Mouse (Mus musculus): ENCODE data around the gene Olfr224. TPM values are rescaled to one million over a fixed set of nuclear protein-coding genes. Genes with fewer than 3 reads are reported as not detected.
A peak's percentile ranks its signal among the peaks of the same experiment; 100 is the strongest.
"Not testable (repeated sequence)": the region's sequence is repeated elsewhere in the genome, so short reads cannot be mapped to it uniquely, and the experiment has no call there.

The Olfr224 gene
- polyA plus RNA-seq, 1 experiment from 2014 or later, result not detected

DNA sequence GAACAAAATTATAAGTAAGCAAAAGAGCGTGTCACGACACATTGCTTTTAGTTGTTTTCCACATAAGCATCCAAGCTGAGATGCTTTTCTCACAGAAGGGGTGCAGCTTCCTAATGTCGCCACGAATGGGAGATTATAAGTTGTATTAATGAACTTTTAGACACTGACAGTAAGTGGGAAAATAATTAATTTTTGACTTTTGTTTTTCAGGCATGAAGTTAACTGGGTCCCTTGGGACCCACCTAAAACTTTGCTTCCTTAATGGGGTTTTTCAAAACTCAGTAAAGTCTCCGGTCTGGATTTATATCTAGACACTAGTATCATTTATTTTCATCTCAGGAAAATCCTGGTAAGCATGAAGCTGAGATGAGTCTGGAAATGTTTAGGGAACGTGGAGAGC is 24.5 kb upstream of the Olfr224 start, which contains the start of gene Olfr324:
TSS of gene Olfr324 (plus strand) at position 301 of the 400 bp plus-strand sequence.
- Histone ChIP-seq H3K36me3 (replicated peaks) (no peaks in the 10 kb centered on the region), H3K4me1 (no peaks in the 10 kb centered on the region), H3K27me3 (ENCODE audit: poor library complexity, severe bottlenecking) (no peaks in the 10 kb centered on the region), H3K4me3 (no peak within 1 kb of the TSS), H3K9me3 (no peaks in the 10 kb centered on the region), H3K27ac (no peak within 1 kb of the TSS)
- no peak for DNase-seq (ENCODE audit: extremely low spot score, low spot score)
- WGBS, result 88% methylated on average over 6 of the region's 6 CpGs

DNA sequence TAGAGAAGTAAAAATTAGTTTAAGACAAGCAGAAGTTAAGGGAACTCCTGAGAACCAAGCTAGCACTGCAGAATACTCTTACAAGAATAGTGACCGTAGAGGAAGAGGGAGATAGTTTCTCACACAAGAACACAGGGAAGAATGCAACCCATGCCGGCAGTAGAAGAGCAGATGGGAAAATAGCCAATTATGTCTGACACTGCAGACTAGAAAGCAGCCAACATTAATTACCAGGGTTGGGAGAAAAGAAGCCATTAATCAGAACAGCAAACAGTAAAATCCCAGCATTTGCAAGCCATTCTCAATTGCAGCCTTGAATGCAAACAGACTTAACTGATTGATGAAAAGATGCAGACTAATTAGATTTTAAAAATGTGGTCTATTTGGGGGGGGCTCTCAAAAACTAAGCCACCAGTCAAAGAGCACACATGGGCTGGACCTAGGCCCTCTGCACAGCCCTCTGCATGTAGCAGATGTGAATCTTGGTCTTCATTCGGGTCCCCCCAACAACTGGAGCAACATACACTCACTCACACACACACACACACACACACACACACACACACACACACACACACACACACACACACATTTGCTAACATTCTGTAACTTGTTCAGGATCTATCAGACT is 18.4 kb upstream of the Olfr224 start:
- Histone ChIP-seq H3K9me3 (no peaks in the 10 kb centered on the region), H3K4me1 (peaks cover 5% of the 10 kb centered on the region; the same call in 1 of the 2 replicates), H3K27ac (no peak overlapping the region), H3K27me3 (ENCODE audit: poor library complexity, severe bottlenecking) (no peaks in the 10 kb centered on the region), H3K36me3 (replicated peaks) (no peaks in the 10 kb centered on the region), H3K4me3 (no peak overlapping the region)
- DNase-seq (ENCODE audit: extremely low spot score, low spot score), result no peak
- 79% methylated on average over 3 of the region's 3 CpGs for WGBS

GRCm38 (mm10) chr11:58587898-58588348 is 17.6 kb upstream of the Olfr224 start:
- no peaks in the 10 kb centered on the region for H3K9me3 ChIP-seq
- H3K36me3 ChIP-seq (replicated peaks), result no peaks in the 10 kb centered on the region
- H3K4me3 ChIP-seq, result no peak overlapping the region
- H3K27me3 ChIP-seq (ENCODE audit: poor library complexity, severe bottlenecking), result no peaks in the 10 kb centered on the region
- peak; percentile 27 for DNase-seq (ENCODE audit: extremely low spot score, low spot score)
- H3K27ac ChIP-seq, result peak overlapping the region; percentile 44; the same call in 1 of the 2 replicates
- peaks cover 5% of the 10 kb centered on the region; the same call in 1 of the 2 replicates for H3K4me1 ChIP-seq
- 74% methylated on average over 7 of the region's 7 CpGs for WGBS

DNA sequence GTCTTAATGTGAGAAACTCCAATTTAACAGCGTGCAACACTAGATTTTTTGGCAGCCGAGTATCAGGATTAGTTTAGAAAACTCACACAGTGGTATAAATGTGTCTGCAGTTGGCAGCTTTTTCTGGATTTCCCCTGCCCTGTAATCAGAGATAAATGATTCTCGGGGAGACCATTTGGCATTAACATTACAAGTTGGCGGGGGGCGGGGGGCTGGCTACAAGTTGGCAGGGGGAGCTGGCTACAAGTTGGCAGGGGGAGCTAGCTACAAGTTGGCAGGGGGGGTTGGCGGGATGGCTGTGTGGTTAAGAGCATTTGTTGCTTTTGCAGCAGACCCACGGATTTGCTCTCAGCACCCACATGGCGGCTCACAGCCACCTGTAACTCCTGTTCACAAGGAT is 8.3 kb upstream of the Olfr224 start:
- Histone ChIP-seq H3K9me3 (no peaks in the 10 kb centered on the region), H3K36me3 (replicated peaks) (no peaks in the 10 kb centered on the region), H3K4me3 (no peak overlapping the region), H3K27me3 (ENCODE audit: poor library complexity, severe bottlenecking) (no peaks in the 10 kb centered on the region), H3K27ac (no peak overlapping the region), H3K4me1 (no peaks in the 10 kb centered on the region)
- WGBS, result 85% methylated on average over 8 of the region's 8 CpGs
- no peak for DNase-seq (ENCODE audit: extremely low spot score, low spot score)

DNA sequence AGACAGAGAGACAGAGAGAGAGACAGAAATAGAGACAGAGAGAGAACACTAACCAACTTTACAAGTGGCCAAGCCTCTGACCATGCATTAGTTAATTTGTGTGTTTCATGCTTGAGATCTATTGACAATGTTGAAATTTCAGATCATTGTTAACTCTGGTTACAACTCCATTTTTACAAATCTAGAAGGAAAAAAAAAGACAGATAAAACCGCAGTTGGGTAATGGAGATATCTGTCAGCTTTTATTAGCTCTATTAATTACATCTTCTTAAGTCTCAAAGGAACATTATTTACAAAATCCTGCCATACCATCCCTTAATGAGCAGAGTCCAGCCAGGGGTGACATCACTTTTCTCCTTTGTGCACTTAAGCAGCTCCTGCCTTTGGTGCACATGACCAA is 7.1 kb upstream of the Olfr224 start, which contains the start of gene Olfr325:
TSS of gene Olfr325 (plus strand) at position 301 of the 400 bp plus-strand sequence.
- Histone ChIP-seq H3K36me3 (replicated peaks) (no peaks in the 10 kb centered on the region), H3K27me3 (ENCODE audit: poor library complexity, severe bottlenecking) (no peaks in the 10 kb centered on the region), H3K4me1 (no peaks in the 10 kb centered on the region), H3K27ac (no peak within 1 kb of the TSS), H3K4me3 (no peak within 1 kb of the TSS), H3K9me3 (no peaks in the 10 kb centered on the region)
- DNase-seq (ENCODE audit: extremely low spot score, low spot score), result no peak
- WGBS, result 74% methylated on average over 1 of the region's 1 CpGs

DNA sequence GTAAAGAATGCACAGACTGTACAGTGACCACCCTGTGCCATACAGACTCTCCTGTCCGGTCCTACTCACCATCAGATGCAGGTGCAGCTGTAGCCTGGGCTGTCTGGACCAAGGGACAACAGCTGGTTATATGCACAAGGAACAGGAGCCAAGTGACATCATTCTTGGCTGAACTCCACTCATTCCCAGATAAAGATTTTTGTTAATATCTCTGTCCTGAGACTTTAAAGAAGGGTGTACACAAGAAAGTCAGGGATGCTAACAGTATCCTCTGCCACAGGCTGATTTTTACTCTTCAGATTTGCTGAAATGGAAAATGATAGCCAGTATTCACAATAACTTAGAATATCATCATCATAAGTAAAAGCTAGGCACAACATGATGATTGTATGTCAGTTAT is 14.8 kb downstream of the Olfr224 start, which contains the start of gene Olfr328:
TSS of gene Olfr328 (minus strand) at position 101 of the 400 bp plus-strand sequence.
- Histone ChIP-seq H3K27me3 (ENCODE audit: poor library complexity, severe bottlenecking) (no peaks in the 10 kb centered on the region), H3K4me1 (no peaks in the 10 kb centered on the region), H3K36me3 (replicated peaks) (no peaks in the 10 kb centered on the region), H3K27ac (no peak within 1 kb of the TSS), H3K4me3 (no peak within 1 kb of the TSS), H3K9me3 (no peaks in the 10 kb centered on the region)
- no peak for DNase-seq (ENCODE audit: extremely low spot score, low spot score)
- 92% methylated on average over 1 of the region's 1 CpGs for WGBS

- Histone ChIP-seq H3K27me3 (ENCODE audit: poor library complexity, severe bottlenecking) (no peaks in the 10 kb centered on the region), H3K36me3 (replicated peaks) (no peaks in the 10 kb centered on the region), H3K4me3 (no peak within 1 kb of the TSS), H3K9me3 (no peaks in the 10 kb centered on the region), H3K4me1 (no peaks in the 10 kb centered on the region), H3K27ac (no peak within 1 kb of the TSS)
- WGBS, result 83% methylated on average over 5 of the region's 5 CpGs
- no peak for DNase-seq (ENCODE audit: extremely low spot score, low spot score)
Measured at GRCm38 (mm10) chr11:58546322-58546721, 24.0 kb downstream of the Olfr224 start, which contains the start of gene Olfr329-ps. TSS of gene Olfr329-ps (minus strand) at chr11:58546422.

- not testable (repeated sequence) for H3K27ac ChIP-seq; H3K4me3 ChIP-seq; H3K36me3 ChIP-seq (replicated peaks); DNase-seq (ENCODE audit: extremely low spot score, low spot score); H3K4me1 ChIP-seq; H3K9me3 ChIP-seq; H3K27me3 ChIP-seq (ENCODE audit: poor library complexity, severe bottlenecking)
Measured at GRCm38 (mm10) chr11:58534736-58535135, 35.6 kb downstream of the Olfr224 start, which contains the start of gene Olfr330. TSS of gene Olfr330 (minus strand) at chr11:58534836.

DNA sequence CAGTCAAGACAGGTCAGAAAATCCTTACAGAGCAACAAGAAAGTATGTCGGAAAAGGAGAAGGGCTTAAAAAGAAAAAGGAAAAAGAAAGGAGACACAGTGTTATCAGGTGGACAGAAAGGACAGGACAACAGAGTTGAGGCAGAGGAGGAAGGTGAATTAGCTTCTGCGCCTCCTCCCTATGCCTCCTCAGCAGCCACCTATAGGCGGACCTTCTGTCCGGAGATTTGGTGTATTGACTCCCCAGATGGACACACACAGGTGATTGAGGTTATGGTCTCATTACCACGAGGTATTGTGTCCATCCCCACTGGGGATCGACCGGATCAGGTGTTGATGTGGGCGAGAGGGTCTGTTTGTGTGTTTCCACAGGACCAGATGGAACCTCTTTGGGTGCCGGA is 50.6 kb downstream of the Olfr224 start:
- H3K27ac ChIP-seq; H3K27me3 ChIP-seq (ENCODE audit: poor library complexity, severe bottlenecking); H3K9me3 ChIP-seq; H3K4me1 ChIP-seq; H3K4me3 ChIP-seq; DNase-seq (ENCODE audit: extremely low spot score, low spot score); H3K36me3 ChIP-seq (replicated peaks): not testable (repeated sequence)
- 92% methylated on average over 8 of the region's 9 CpGs for WGBS

- not testable (repeated sequence) for DNase-seq (ENCODE audit: extremely low spot score, low spot score); H3K4me3 ChIP-seq; H3K27me3 ChIP-seq (ENCODE audit: poor library complexity, severe bottlenecking); H3K36me3 ChIP-seq (replicated peaks); H3K27ac ChIP-seq; H3K4me1 ChIP-seq; H3K9me3 ChIP-seq
- WGBS, result 94% methylated on average over 18 of the region's 18 CpGs
Measured at GRCm38 (mm10) chr11:58518916-58519315, 51.4 kb downstream of the Olfr224 start.

Other genes with a start within 250 kb of the Olfr224 start
- gene Zfp672, start 240.2 kb downstream of the Olfr224 start, polyA plus RNA-seq (2016; fragmentation: Nextera tagmentation; extraction: Ambion mirVana), result 23.9 and 24.1 TPM in 2 replicates
- 39.8 and 40.9 TPM in 2 replicates for gene Sh3bp5l, start 239.8 kb downstream of the Olfr224 start, polyA plus RNA-seq (2016; fragmentation: Nextera tagmentation; extraction: Ambion mirVana)
- gene Lypd8, start 191.5 kb downstream of the Olfr224 start, polyA plus RNA-seq (2016; fragmentation: Nextera tagmentation; extraction: Ambion mirVana), result not detected in 2 replicates
- not detected in 2 replicates for gene 1810065E05Rik, start 149.4 kb downstream of the Olfr224 start, polyA plus RNA-seq (2016; fragmentation: Nextera tagmentation; extraction: Ambion mirVana)
- not detected in 2 replicates for gene Gm12253, start 138.0 kb downstream of the Olfr224 start, polyA plus RNA-seq (2016; fragmentation: Nextera tagmentation; extraction: Ambion mirVana)
- not detected in 2 replicates for gene Lypd9, start 117.6 kb downstream of the Olfr224 start, polyA plus RNA-seq (2016; fragmentation: Nextera tagmentation; extraction: Ambion mirVana)
- gene Olfr30, start 108.3 kb downstream of the Olfr224 start, polyA plus RNA-seq (2016; fragmentation: Nextera tagmentation; extraction: Ambion mirVana), result not detected in 2 replicates
- gene Olfr332, start 78.0 kb downstream of the Olfr224 start, polyA plus RNA-seq (2016; fragmentation: Nextera tagmentation; extraction: Ambion mirVana), result not detected in 2 replicates
- not detected in 2 replicates for gene Olfr331, start 68.0 kb downstream of the Olfr224 start, polyA plus RNA-seq (2016; fragmentation: Nextera tagmentation; extraction: Ambion mirVana)
- gene Olfr330, start 35.7 kb downstream of the Olfr224 start, polyA plus RNA-seq (2016; fragmentation: Nextera tagmentation; extraction: Ambion mirVana), result not detected in 2 replicates
- gene Olfr329-ps, start 24.1 kb downstream of the Olfr224 start, polyA plus RNA-seq (2016; fragmentation: Nextera tagmentation; extraction: Ambion mirVana), result not detected in 2 replicates
- not detected in 2 replicates for gene Olfr328, start 14.9 kb downstream of the Olfr224 start, polyA plus RNA-seq (2016; fragmentation: Nextera tagmentation; extraction: Ambion mirVana)
- gene Olfr325, start 7.2 kb upstream of the Olfr224 start, polyA plus RNA-seq (2016; fragmentation: Nextera tagmentation; extraction: Ambion mirVana), result not detected in 2 replicates
- gene Olfr324, start 24.6 kb upstream of the Olfr224 start, polyA plus RNA-seq (2016; fragmentation: Nextera tagmentation; extraction: Ambion mirVana), result not detected in 2 replicates
- not detected in 2 replicates for gene 2210407C18Rik, start 45.5 kb upstream of the Olfr224 start, polyA plus RNA-seq (2016; fragmentation: Nextera tagmentation; extraction: Ambion mirVana)
- not detected in 2 replicates for gene Olfr323, start 59.9 kb upstream of the Olfr224 start, polyA plus RNA-seq (2016; fragmentation: Nextera tagmentation; extraction: Ambion mirVana)
- 0.33 and 0.35 TPM in 2 replicates for gene Trim58, start 69.9 kb upstream of the Olfr224 start, polyA plus RNA-seq (2016; fragmentation: Nextera tagmentation; extraction: Ambion mirVana)
- gene Olfr322, start 88.2 kb upstream of the Olfr224 start, polyA plus RNA-seq (2016; fragmentation: Nextera tagmentation; extraction: Ambion mirVana), result not detected in 2 replicates
- not detected in 2 replicates for gene Olfr320, start 110.5 kb upstream of the Olfr224 start, polyA plus RNA-seq (2016; fragmentation: Nextera tagmentation; extraction: Ambion mirVana)
- not detected in 2 replicates for gene Olfr319, start 128.6 kb upstream of the Olfr224 start, polyA plus RNA-seq (2016; fragmentation: Nextera tagmentation; extraction: Ambion mirVana)
- not detected in 2 replicates for gene Olfr318, start 153.5 kb upstream of the Olfr224 start, polyA plus RNA-seq (2016; fragmentation: Nextera tagmentation; extraction: Ambion mirVana)
- gene Olfr317, start 168.7 kb upstream of the Olfr224 start, polyA plus RNA-seq (2016; fragmentation: Nextera tagmentation; extraction: Ambion mirVana), result not detected in 2 replicates
- gene Olfr316, start 182.2 kb upstream of the Olfr224 start, polyA plus RNA-seq (2016; fragmentation: Nextera tagmentation; extraction: Ambion mirVana), result not detected in 2 replicates
- not detected in 2 replicates for gene Olfr315, start 202.6 kb upstream of the Olfr224 start, polyA plus RNA-seq (2016; fragmentation: Nextera tagmentation; extraction: Ambion mirVana)
- gene Olfr314, start 212.4 kb upstream of the Olfr224 start, polyA plus RNA-seq (2016; fragmentation: Nextera tagmentation; extraction: Ambion mirVana), result not detected in 2 replicates
- 1.0 and 1.9 TPM in 2 replicates for gene Fam183b, start 231.4 kb upstream of the Olfr224 start, polyA plus RNA-seq (2016; fragmentation: Nextera tagmentation; extraction: Ambion mirVana)
- gene Olfr313, start 244.4 kb upstream of the Olfr224 start, polyA plus RNA-seq (2016; fragmentation: Nextera tagmentation; extraction: Ambion mirVana), result not detected in 2 replicates